Mouse (Mus musculus) liver, embryonic 14.5 days (tissue): Measurements from ENCODE around the gene Znrd1as.

Experiments used
- CTCF ChIP-seq: IDR thresholded peaks from 2 replicates; pipeline ENCODE4 v1.5.1; 2016; ENCODE audit warnings: antibody characterized with exemption, low read depth, control low read depth
- EP300 ChIP-seq: IDR thresholded peaks from 2 replicates; pipeline ENCODE4 v1.6.1; 2016; ENCODE audit warnings: antibody characterized with exemption, low read depth

DNA sequence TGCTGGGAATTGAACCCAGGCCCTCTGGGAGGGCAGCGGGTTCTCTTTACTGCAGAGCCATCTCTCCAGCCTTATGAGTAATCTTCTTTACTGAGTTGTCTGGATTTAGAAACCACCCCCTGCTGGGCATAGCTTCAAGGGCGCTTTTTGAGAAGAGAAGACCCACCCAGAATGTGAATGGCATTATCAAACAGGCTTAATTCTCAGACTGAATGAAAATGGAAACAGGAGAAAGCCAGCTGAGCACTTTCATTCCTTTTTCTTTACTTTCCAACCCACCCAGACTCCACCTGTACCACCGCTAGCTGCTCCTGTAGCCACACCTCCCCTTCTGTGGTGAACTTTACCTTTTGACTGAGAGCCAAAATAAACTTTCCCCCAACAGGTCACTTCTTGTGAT, 37.1 kb downstream of the Znrd1as start:
- TF ChIP-seq CTCF (no peak), EP300 (no peak)
